Mouse (Mus musculus) spleen, postnatal 14 days (tissue): ENCODE results near the gene Sox15.
"Not testable (repeated sequence)": the region's sequence is repeated elsewhere in the genome, so short reads cannot be mapped to it uniquely, and the experiment has no call there.

Experiments used
- DNase-seq, 2 experiments: peaks; one replicate each; pipeline ENCODE4 v3.0.0; 2021 to 2022; ENCODE audit warnings: low spot score in 2 of 2

Sox15 gene

GRCm38 (mm10) chr11:69655264-69656064 lies at the start of gene Sox15:
Sox15 (plus strand) TSS chr11:69655314.
- DNase-seq, result peak in 1 of 2 experiments; percentile 27

DNA sequence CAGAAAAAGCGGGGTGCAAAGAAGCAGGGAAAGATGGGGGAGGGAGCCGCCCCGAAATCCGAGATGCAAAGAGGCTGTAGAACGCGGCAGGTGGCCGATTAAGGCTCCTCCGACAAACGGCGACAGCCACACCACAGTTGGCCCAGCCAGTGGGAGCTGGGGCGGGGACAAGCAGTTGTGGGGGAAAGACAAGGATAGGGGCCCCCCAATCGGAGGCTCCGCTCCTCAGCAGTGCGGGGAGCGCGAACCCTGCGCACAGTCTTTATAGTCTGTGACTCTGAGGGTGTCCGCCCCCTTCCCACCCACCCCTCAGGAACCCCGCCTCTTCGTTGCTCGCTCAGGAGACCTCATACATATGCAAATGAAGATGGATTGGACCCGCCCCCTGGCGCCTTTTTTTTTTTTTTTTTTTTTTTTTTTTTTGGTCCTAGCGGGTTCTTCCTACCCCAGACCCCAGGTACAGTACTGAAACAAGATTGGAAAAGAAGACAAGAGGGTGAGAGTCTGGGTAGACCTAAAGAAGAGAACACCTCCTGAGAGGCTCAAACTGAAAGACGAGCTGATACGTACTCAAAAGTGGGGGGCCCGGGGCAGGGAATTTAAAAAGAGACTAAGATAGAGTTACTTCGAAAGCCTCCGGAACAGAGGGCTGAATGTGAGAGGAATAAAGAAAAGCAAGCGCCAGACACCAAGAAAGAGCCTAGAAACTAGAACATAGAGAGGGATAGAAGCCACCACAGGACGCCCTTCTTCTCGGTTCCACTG lies 49.2 kb upstream of the Sox15 start, which contains the start of gene Atp1b2:
TSS of gene Atp1b2 (minus strand) at position 217 of the 765 bp plus-strand sequence.
- DNase-seq, result peak; percentile 59 to 67

- DNase-seq, result no peak
Measured at GRCm38 (mm10) chr11:69606491-69606795, 48.7 kb upstream of the Sox15 start.

DNA sequence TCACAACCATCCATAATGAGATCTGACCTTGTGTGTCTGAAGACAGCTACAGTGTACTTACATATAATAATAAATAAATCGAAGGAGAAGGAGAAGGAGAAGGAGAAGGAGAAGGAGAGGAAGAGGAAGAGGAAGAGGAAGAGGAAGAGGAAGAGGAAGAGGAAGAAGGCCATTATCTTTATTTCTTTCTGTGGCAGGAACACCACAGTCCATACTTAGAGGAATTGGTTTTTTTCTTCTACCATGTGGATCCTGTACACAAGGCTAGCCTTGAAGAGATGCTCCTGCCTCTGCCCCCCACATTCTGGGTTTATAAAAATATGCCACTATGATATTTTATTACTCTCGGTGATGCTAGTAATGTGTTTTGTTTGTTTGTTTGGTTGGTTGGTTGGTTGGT lies 48.3 kb upstream of the Sox15 start:
- DNase-seq, result no peak

- no peak for DNase-seq
Measured at GRCm38 (mm10) chr11:69608525-69608924, 46.6 kb upstream of the Sox15 start.

GRCm38 (mm10) chr11:69609416-69609815 lies 45.7 kb upstream of the Sox15 start:
- no peak for DNase-seq

- no peak for DNase-seq
Measured at GRCm38 (mm10) chr11:69610899-69611298, 44.2 kb upstream of the Sox15 start.

- DNase-seq, result peak; percentile 64 to 77
Measured at GRCm38 (mm10) chr11:69613553-69614256, 41.4 kb upstream of the Sox15 start.

DNA sequence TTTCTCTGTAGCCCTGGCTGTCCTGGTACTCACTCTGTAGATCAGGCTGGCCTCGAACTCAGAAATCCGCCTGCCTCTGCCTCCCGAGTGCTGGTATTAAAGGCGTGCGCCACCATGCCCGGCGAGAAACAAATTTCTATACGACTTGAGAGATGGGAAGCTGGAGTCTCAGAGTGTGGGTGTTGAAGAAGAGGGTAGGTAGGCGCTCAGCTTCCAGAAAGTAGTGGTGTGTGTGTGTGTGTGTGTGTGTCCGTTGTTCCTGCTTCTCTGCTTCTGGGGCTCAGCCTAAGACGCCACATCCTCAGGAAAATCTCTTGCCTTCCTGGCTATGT lies 40.9 kb upstream of the Sox15 start:
- DNase-seq, result not testable (repeated sequence)

DNA sequence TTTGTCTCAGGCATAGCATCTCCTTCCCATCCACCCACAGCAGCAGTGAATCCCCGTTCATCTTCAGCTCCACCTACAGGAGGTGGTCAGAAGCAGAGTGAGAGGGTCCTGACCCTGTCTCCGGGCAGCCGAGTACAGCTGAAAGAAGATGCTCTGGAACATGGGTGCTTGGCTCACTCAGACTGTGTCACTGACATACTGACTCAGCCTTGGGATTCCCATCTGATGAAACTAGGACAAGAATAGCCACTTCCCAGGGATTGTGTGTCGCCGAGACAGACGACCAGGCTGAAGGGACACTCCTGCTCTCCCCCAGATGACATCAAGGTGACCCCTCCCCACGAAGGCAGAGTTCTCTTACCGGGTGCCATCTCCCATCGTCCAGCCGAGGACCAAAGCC lies 38.3 kb upstream of the Sox15 start:
- DNase-seq, result no peak

DNA sequence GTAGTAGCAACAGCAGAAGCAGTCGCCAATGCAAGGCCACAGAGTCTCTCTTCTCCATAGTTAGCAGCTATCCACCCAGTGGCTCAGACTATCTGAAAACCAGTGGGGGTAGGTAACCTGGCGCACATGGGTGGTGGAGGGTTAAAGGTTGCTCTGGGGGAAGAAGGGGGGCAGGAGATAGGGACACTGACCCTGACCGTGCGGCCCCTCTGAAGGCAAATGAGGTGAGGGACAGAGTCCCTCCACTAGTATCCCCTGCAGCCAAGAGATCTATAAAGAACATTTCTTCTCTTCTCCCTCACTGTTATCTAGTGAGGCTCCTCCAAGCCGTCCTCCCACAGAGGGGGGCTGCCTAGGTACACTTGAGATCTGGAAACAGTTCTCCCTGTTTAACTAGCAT lies 37.3 kb upstream of the Sox15 start, which contains the start of gene Shbg:
TSS of gene Shbg (minus strand) at position 101 of the 400 bp plus-strand sequence.
- DNase-seq, result no peak

- DNase-seq, result no peak
Measured at GRCm38 (mm10) chr11:69620394-69621081, 34.6 kb upstream of the Sox15 start.

GRCm38 (mm10) chr11:69621571-69622268 lies 33.4 kb upstream of the Sox15 start, which contains the start of gene Sat2:
Sat2 (plus strand) TSS chr11:69622024.
- DNase-seq, result no peak

GRCm38 (mm10) chr11:69622406-69622805 lies 32.7 kb upstream of the Sox15 start:
- no peak for DNase-seq

GRCm38 (mm10) chr11:69623006-69623405 lies 32.1 kb upstream of the Sox15 start:
- no peak for DNase-seq

DNA sequence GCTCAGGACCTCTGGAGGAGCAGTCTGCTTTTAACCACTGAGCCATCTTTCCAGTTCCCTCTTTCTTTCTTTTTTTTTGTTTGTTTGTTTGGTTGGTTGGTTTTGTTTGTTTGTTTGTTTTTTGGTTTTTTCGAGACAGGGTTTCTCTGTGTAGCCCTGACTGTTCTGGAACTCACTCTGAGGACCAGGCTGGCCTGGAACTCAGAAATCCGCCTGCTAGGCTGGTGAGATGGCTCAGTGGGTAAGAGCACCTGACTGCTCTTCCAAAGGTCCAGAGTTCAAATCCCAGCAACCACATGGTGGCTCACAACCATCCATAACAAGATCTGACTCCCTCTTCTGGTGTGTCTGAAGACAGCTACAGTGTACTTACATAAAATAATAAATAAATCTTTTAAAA lies 30.8 kb upstream of the Sox15 start:
- not testable (repeated sequence) for DNase-seq

DNA sequence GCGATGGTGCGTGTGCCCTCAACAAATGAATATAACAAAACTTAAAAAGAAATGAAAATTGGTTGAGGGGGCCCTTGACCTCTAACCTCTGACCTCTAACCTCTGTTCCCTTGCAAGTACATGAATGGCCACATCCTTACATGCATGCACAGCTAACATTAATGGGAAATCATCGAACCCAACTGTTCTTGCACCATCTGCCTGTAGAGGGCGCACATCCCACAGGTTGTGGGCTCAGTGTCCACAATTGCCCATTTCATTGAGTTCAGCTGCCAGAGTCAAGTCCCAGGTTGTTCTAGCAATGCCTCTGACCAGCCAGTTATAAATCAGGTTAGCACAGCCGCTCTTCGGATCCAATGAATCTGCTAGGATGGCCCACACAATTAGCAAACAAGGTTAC lies 26.8 kb upstream of the Sox15 start:
- peak; percentile 62 to 77 for DNase-seq

DNA sequence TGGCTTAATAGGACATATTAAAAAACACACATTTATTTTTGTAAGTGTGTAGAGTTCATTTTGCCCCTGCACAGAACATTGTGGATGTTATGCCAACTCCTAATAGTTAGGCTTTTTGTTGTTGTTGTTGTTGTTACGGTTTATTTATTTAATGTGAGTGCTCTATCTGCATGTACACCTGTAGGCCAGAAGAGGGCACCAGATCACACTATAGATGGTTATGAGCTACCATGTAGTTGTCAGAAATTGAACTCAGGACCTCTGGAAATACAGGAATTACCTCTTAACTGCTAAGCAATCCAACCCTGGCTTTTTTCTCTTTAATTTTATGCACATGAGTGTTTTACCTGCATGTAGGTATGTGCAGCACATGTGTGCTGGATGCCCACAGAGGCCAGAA lies 25.3 kb upstream of the Sox15 start:
- no peak for DNase-seq

- DNase-seq, result peak; percentile 100
Measured at GRCm38 (mm10) chr11:69632284-69633089, 22.6 kb upstream of the Sox15 start, which contains the start of gene Fxr2. Fxr2 (plus strand) TSS chr11:69632990.
